8 mouse cellular contexts compared by ENCODE assay signal in genomic region chr9:4795075-4795474, GRCm38 (mm10). TPM values are rescaled to one million over a fixed set of nuclear protein-coding genes. Genes with fewer than 3 reads are reported as not detected.
DNase-seq lines count a peak whose midpoint lies in the region; ATAC-seq and TF ChIP-seq lines count a peak whose summit lies in the region.

No protein-coding gene starts in this region.

- H3K9me3 ChIP-seq in lung, postnatal 0 days (ENCODE audit: low read length): no peaks in the 10 kb centered on the region
- H3K9me3 ChIP-seq in hindbrain, embryonic 16.5 days (ENCODE audit: control insufficient read depth, low read length): no peaks in the 10 kb centered on the region
- H3K9me3 ChIP-seq in neural tube, embryonic 14.5 days (ENCODE audit: control insufficient read depth, low read length): no peaks in the 10 kb centered on the region

- H3K4me2 ChIP-seq in lung, postnatal 0 days (replicated peaks; ENCODE audit: low read depth, low read length): no peak overlapping the region
- peak overlapping the region; percentile 50 for H3K4me2 ChIP-seq in hindbrain, embryonic 16.5 days (ENCODE audit: low read length)
- H3K4me2 ChIP-seq in neural tube, embryonic 14.5 days (ENCODE audit: low read depth, low read length): peak overlapping the region; percentile 41

- no peak for TF ChIP-seq EP300 in lung, postnatal 0 days (IDR thresholded peaks at IDR 0.05)

- no peak for ATAC-seq in lung, postnatal 0 days
- ATAC-seq in hindbrain, embryonic 16.5 days: peak; percentile 4; the same call in 1 of the 2 replicates
- ATAC-seq in neural tube, embryonic 14.5 days (ENCODE audit: low read depth): no peak

- H3K4me3 ChIP-seq in lung, postnatal 0 days (ENCODE audit: low read depth, low read length): 0 out of 2 replicates have a peak overlapping the region, but pooled peaks have one; percentile 10
- peak overlapping the region; percentile 75 for H3K4me3 ChIP-seq in hindbrain, embryonic 16.5 days (ENCODE audit: low read length)
- H3K4me3 ChIP-seq in neural tube, embryonic 14.5 days (ENCODE audit: low read depth, low read length): peak overlapping the region; percentile 46

- no peaks in the 10 kb centered on the region for H3K36me3 ChIP-seq in lung, postnatal 0 days (ENCODE audit: insufficient read depth, low read length)
- H3K36me3 ChIP-seq in hindbrain, embryonic 16.5 days (ENCODE audit: control insufficient read depth, insufficient read depth, low read length): no peaks in the 10 kb centered on the region
- H3K36me3 ChIP-seq in neural tube, embryonic 14.5 days (ENCODE audit: control insufficient read depth, insufficient read depth, low read length): no peaks in the 10 kb centered on the region

- WGBS in lung, postnatal 0 days: 2% methylated on average over 5 of the region's 6 CpGs
- 1% methylated on average over 6 of the region's 6 CpGs for WGBS in hindbrain, embryonic 16.5 days
- 3% methylated on average over 6 of the region's 6 CpGs for WGBS in neural tube, embryonic 14.5 days

- H3K27me3 ChIP-seq in lung, postnatal 0 days (replicated peaks; ENCODE audit: insufficient read depth, low read length): no peaks in the 10 kb centered on the region
- H3K27me3 ChIP-seq in hindbrain, embryonic 16.5 days (replicated peaks; ENCODE audit: control insufficient read depth, insufficient read depth, low read length): no peaks in the 10 kb centered on the region
- no peaks in the 10 kb centered on the region for H3K27me3 ChIP-seq in neural tube, embryonic 14.5 days (ENCODE audit: control insufficient read depth, insufficient read depth, low read length)

- H3K27ac ChIP-seq in lung, postnatal 0 days (ENCODE audit: low read length): no peak overlapping the region
- H3K27ac ChIP-seq in hindbrain, embryonic 16.5 days (ENCODE audit: low read depth, low read length): peak overlapping the region; percentile 94
- peak overlapping the region; percentile 23; the same call in 1 of the 2 replicates for H3K27ac ChIP-seq in neural tube, embryonic 14.5 days (ENCODE audit: low read depth, low read length)

- H3K4me1 ChIP-seq in lung, postnatal 0 days (ENCODE audit: insufficient read depth, low read depth, low read length): no peaks in the 10 kb centered on the region
- peaks cover 3% of the 10 kb centered on the region for H3K4me1 ChIP-seq in hindbrain, embryonic 16.5 days (ENCODE audit: control insufficient read depth, insufficient read depth, low read depth, low read length)
- H3K4me1 ChIP-seq in neural tube, embryonic 14.5 days (ENCODE audit: control insufficient read depth, insufficient read depth, low read length): no peaks in the 10 kb centered on the region

- TF ChIP-seq CTCF in lung, postnatal 0 days (IDR thresholded peaks at IDR 0.05): no peak

- intact Hi-C loops in heart, postnatal 14 days (cut with DNase I): no loop called here

- H3K9ac ChIP-seq in lung, postnatal 0 days (replicated peaks; ENCODE audit: low read depth): no peak overlapping the region
- H3K9ac ChIP-seq in hindbrain, embryonic 16.5 days (ENCODE audit: low read depth, low read length): peak overlapping the region; percentile 84
- peak overlapping the region; percentile 61 for H3K9ac ChIP-seq in neural tube, embryonic 14.5 days (replicated peaks; ENCODE audit: low read depth, low read length)

- DNase-seq in heart, adult 11 months: peak; percentile 49
- no peak for DNase-seq in heart, postnatal 14 days
- DNase-seq in lung, postnatal 0 days (ENCODE audit: low spot score): no peak
- DNase-seq in lung, postnatal 36 days: no peak
- DNase-seq in testis, postnatal 14 days (ENCODE audit: low spot score): no peak
- DNase-seq in gastrocnemius, postnatal 25 days: no peak

RNA-seq across cellular contexts. Expression of gene Gria4, which starts 1.0 kb away (rescaled TPM):
- not detected for total RNA-seq in heart, postnatal 14 days (2021)
- polyA plus RNA-seq in lung, postnatal 0 days (2015; fragmentation: Nextera tagmentation; extraction: Ambion mirVana): 0.04 and 0.05 TPM in 2 replicates
- 35.2 and 42.6 TPM in 2 replicates for polyA plus RNA-seq in hindbrain, embryonic 16.5 days (2015; fragmentation: Nextera tagmentation; extraction: Ambion mirVana)
- polyA plus RNA-seq in neural tube, embryonic 14.5 days (2014; fragmentation: Nextera tagmentation; extraction: Ambion mirVana): 49.6 and 72.8 TPM in 2 replicates
- under 1 TPM; 0.10 to 0.19 TPM for total RNA-seq in gastrocnemius, postnatal 25 days (2021)

Comparison
In these comparisons a context has a peak if more than half of its experiments do, and no peak if none do; other contexts are left out.
1. H3K4me3 ChIP-seq: peak in every context shown above with its lines; median percentile 75 in hindbrain, embryonic 16.5 days; 46 in neural tube, embryonic 14.5 days; 10 in lung, postnatal 0 days.
2. RNA of gene Gria4, which starts 1.0 kb away (polyA plus RNA-seq): 49.6 to 72.8 TPM in neural tube, embryonic 14.5 days and 35.2 to 42.6 TPM in hindbrain, embryonic 16.5 days; 0.04 to 0.05 TPM in lung, postnatal 0 days; every median in the first group is over 10 times any median in the second.